20 mouse cellular contexts compared by ENCODE assay signal in genomic region chr17:72414676-72415075, GRCm38 (mm10).
DNase-seq lines count a peak whose midpoint lies in the region; ATAC-seq and TF ChIP-seq lines count a peak whose summit lies in the region.
"Had no signal": no experiment of that assay in that cellular context is flagged by ENCODE, and none has a peak within 500 bp of the region (broad histone marks: within the 10 kb centered on the region; RNA-seq: fewer than 3 reads in every experiment).

No protein-coding gene starts in this region.

- no peak overlapping the region for H3K9ac ChIP-seq in lung, postnatal 0 days (replicated peaks; ENCODE audit: low read depth)
- H3K9ac ChIP-seq: embryonic facial prominence, embryonic 13.5 days; forebrain, embryonic 12.5 days; heart, embryonic 12.5 days; hindbrain, embryonic 14.5 days had no signal

- peak; percentile 13 to 39 for DNase-seq in frontal cortex, postnatal 36 days (ENCODE audit: low spot score in 2 of 2)
- DNase-seq in frontal cortex, postnatal 10 days (ENCODE audit: low spot score in 2 of 2), result no peak
- peak; percentile 10 to 28 for DNase-seq in left cerebral cortex, adult 18-20 months (ENCODE audit: low spot score in 2 of 2)
- no peak for DNase-seq in left cerebral cortex, adult 11 months (ENCODE audit: low spot score)
- peak; percentile 32 for DNase-seq in lung, postnatal 0 days (ENCODE audit: low spot score)
- no peak for DNase-seq in lung, postnatal 36 days
- peak; percentile 63 for DNase-seq in brain, adult 2 months (ENCODE audit: low read depth, low spot score)
- DNase-seq: adrenal gland, postnatal 10 days; cerebellum, adult 18-20 months; cerebellum, adult 9-11 months; cerebellum, postnatal 36 days; gastrocnemius, postnatal 10 days; heart, adult 2 months had no signal

- H3K4me1 ChIP-seq in lung, postnatal 0 days (ENCODE audit: insufficient read depth, low read depth, low read length), result no peaks in the 10 kb centered on the region
- H3K4me1 ChIP-seq: embryonic facial prominence, embryonic 13.5 days; forebrain, embryonic 12.5 days; heart, embryonic 12.5 days; hindbrain, embryonic 10.5 days had no signal

- 0 out of 2 replicates have a peak, but pooled peaks have one; percentile 38 for ATAC-seq in lung, postnatal 0 days
- ATAC-seq in inflammation-experienced regulatory T-cells, adult 6 months, result no peak
- ATAC-seq: forebrain, embryonic 16.5 days had no signal

- no peak for TF ChIP-seq CTCF in lung, postnatal 0 days (IDR thresholded peaks at IDR 0.05)

- no peaks in the 10 kb centered on the region for H3K9me3 ChIP-seq in lung, postnatal 0 days (ENCODE audit: low read length)
- H3K9me3 ChIP-seq: embryonic facial prominence, embryonic 13.5 days; forebrain, embryonic 12.5 days; hindbrain, embryonic 10.5 days had no signal

- no peak overlapping the region for H3K27ac ChIP-seq in lung, postnatal 0 days (ENCODE audit: low read length)
- H3K27ac ChIP-seq: embryonic facial prominence, embryonic 13.5 days; forebrain, embryonic 12.5 days; heart, adult 2 months; hindbrain, embryonic 10.5 days; hindbrain, embryonic 14.5 days had no signal

- H3K27me3 ChIP-seq in lung, postnatal 0 days (replicated peaks; ENCODE audit: insufficient read depth, low read length), result no peaks in the 10 kb centered on the region
- H3K27me3 ChIP-seq: embryonic facial prominence, embryonic 13.5 days; forebrain, embryonic 12.5 days; heart, embryonic 12.5 days had no signal

- H3K4me2 ChIP-seq in lung, postnatal 0 days (replicated peaks; ENCODE audit: low read depth, low read length), result no peak overlapping the region
- H3K4me2 ChIP-seq: embryonic facial prominence, embryonic 13.5 days; forebrain, embryonic 12.5 days; heart, embryonic 12.5 days; hindbrain, embryonic 14.5 days had no signal

- H3K36me3 ChIP-seq in lung, postnatal 0 days (ENCODE audit: insufficient read depth, low read length), result no peaks in the 10 kb centered on the region
- H3K36me3 ChIP-seq: embryonic facial prominence, embryonic 13.5 days; forebrain, embryonic 12.5 days; heart, embryonic 12.5 days; hindbrain, embryonic 10.5 days had no signal

- TF ChIP-seq EP300 in lung, postnatal 0 days (IDR thresholded peaks at IDR 0.05), result no peak

- H3K4me3 ChIP-seq in lung, postnatal 0 days (ENCODE audit: low read depth, low read length), result no peak overlapping the region
- H3K4me3 ChIP-seq: embryonic facial prominence, embryonic 13.5 days; forebrain, embryonic 12.5 days; heart, adult 2 months; heart, embryonic 12.5 days; hindbrain, embryonic 10.5 days had no signal

Comparison
In these comparisons a context has a peak if more than half of its experiments do, and no peak if none do; other contexts are left out.
1. DNase-seq: peak in frontal cortex, postnatal 36 days (2 of 2), left cerebral cortex, adult 18-20 months (2 of 2), lung, postnatal 0 days (single experiment) and brain, adult 2 months (single experiment); none in frontal cortex, postnatal 10 days (0 of 2), left cerebral cortex, adult 11 months (single experiment) and lung, postnatal 36 days (single experiment).